Mouse (Mus musculus) erythroid progenitor cell, adult 5-6 weeks (primary cell): ENCODE data around the gene Nav2. TPM values are rescaled to one million over a fixed set of nuclear protein-coding genes. Genes with fewer than 3 reads are reported as not detected.

ENCODE experiments used
- ATAC-seq: replicated peaks from 2 replicates; pipeline ENCODE4 v1.8.0; 2016; ENCODE audit warnings: moderate number of reproducible peaks, mild to moderate bottlenecking, moderate TSS enrichment, inconsistent platforms; ENCODE audit not compliant: poor library complexity, low FRiP score, severe bottlenecking
- total RNA-seq, 2 experiments: library from RNA; stranded (forward) in 1 of 2; stranded (reverse) in 1 of 2; fragments of 150-400 nt in 1 of 2; fragments of 186-747, 209-891 nt in 1 of 2; gene quantifications; 2 replicates each; pipeline versions ENCODE4 v1.2.3 to v1.2.4; 2015 to 2017; ENCODE audit warnings: low replicate concordance in 2 of 2

Nav2 gene
- total RNA-seq, 2 experiments from 2014 or later: 3.1 to 29.8 TPM

GRCm38 (mm10) chr7:49437901-49438300 is 529.4 kb downstream of the Nav2 start:
- no peak for ATAC-seq

- ATAC-seq: no peak
Measured at GRCm38 (mm10) chr7:49439136-49439535, 530.6 kb downstream of the Nav2 start.

GRCm38 (mm10) chr7:49440333-49440969 is 531.9 kb downstream of the Nav2 start:
- ATAC-seq: no peak

- no peak for ATAC-seq
Measured at GRCm38 (mm10) chr7:49442174-49442573, 533.7 kb downstream of the Nav2 start.

- no peak for ATAC-seq
Measured at GRCm38 (mm10) chr7:49448580-49448979, 540.1 kb downstream of the Nav2 start.

GRCm38 (mm10) chr7:49450261-49451141 is 542.0 kb downstream of the Nav2 start:
- ATAC-seq: no peak

- ATAC-seq: no peak
Measured at GRCm38 (mm10) chr7:49451240-49451639, 542.7 kb downstream of the Nav2 start.

GRCm38 (mm10) chr7:49452274-49452673 is 543.8 kb downstream of the Nav2 start:
- ATAC-seq: no peak

GRCm38 (mm10) chr7:49454601-49455000 is 546.1 kb downstream of the Nav2 start:
- no peak for ATAC-seq

GRCm38 (mm10) chr7:49456148-49456547 is 547.6 kb downstream of the Nav2 start:
- ATAC-seq: 0 out of 2 replicates have a peak, but pooled peaks have one; percentile 30

GRCm38 (mm10) chr7:49457398-49457797 is 548.9 kb downstream of the Nav2 start:
- no peak for ATAC-seq

GRCm38 (mm10) chr7:49457890-49458289 is 549.4 kb downstream of the Nav2 start:
- ATAC-seq: no peak

- ATAC-seq: no peak
Measured at GRCm38 (mm10) chr7:49462328-49462811, 553.9 kb downstream of the Nav2 start.

- ATAC-seq: no peak
Measured at GRCm38 (mm10) chr7:49467861-49468260, 559.3 kb downstream of the Nav2 start.

- ATAC-seq: no peak
Measured at GRCm38 (mm10) chr7:49468492-49469205, 560.1 kb downstream of the Nav2 start.

- ATAC-seq: 0 out of 2 replicates have a peak, but pooled peaks have one; percentile 34
Measured at GRCm38 (mm10) chr7:49471278-49471677, 562.8 kb downstream of the Nav2 start.

GRCm38 (mm10) chr7:49475282-49475681 is 566.8 kb downstream of the Nav2 start:
- ATAC-seq: no peak

- no peak for ATAC-seq
Measured at GRCm38 (mm10) chr7:49476163-49476562, 567.6 kb downstream of the Nav2 start.

- no peak for ATAC-seq
Measured at GRCm38 (mm10) chr7:49476666-49477065, 568.1 kb downstream of the Nav2 start.
